Mouse (Mus musculus) limb, embryonic 12.5 days (tissue): Measurements from ENCODE around the gene Kcnd1. TPM values are rescaled to one million over a fixed set of nuclear protein-coding genes. Genes with fewer than 3 reads are reported as not detected.
A peak's percentile ranks its signal among the peaks of the same experiment; 100 is the strongest.

Source experiments
- ATAC-seq: fragments of 200-750 bp; cut with Nextera tagmentation; 2 replicates; pipeline ENCODE4 v1.8.0; 2017; ENCODE audit warnings: low read depth, moderate TSS enrichment; ENCODE audit not compliant: insufficient number of reproducible peaks, insufficient read depth, low FRiP score, low TSS enrichment
- H3K27ac ChIP-seq: fragments of 300-500 bp; sonication (generic); 2 replicates; pipeline ENCODE4 v1.5.1; 2016; ENCODE audit warnings: mild to moderate bottlenecking, moderate library complexity
- H3K27me3 ChIP-seq: fragments of 300-500 bp; sonication (generic); 2 replicates; pipeline ENCODE4 v1.6.1; 2016; ENCODE audit warnings: mild to moderate bottlenecking, moderate library complexity
- H3K36me3 ChIP-seq: fragments of 300-500 bp; sonication (generic); 2 replicates; pipeline ENCODE4 v1.6.1; 2016; ENCODE audit warnings: mild to moderate bottlenecking, moderate library complexity
- H3K4me1 ChIP-seq: fragments of 300-500 bp; sonication (generic); replicated peaks from 2 replicates; pipeline ENCODE4 v1.6.1; 2016
- H3K4me2 ChIP-seq: fragments of 300-500 bp; sonication (generic); 2 replicates; pipeline ENCODE4 v1.6.1; 2016; ENCODE audit warnings: mild to moderate bottlenecking, moderate library complexity
- H3K4me3 ChIP-seq: fragments of 300-500 bp; sonication (generic); replicated peaks from 2 replicates; pipeline ENCODE4 v1.5.1; 2016; ENCODE audit warnings: mild to moderate bottlenecking
- H3K9ac ChIP-seq: fragments of 300-500 bp; sonication (generic); replicated peaks from 2 replicates; pipeline ENCODE4 v1.6.1; 2016; ENCODE audit warnings: mild to moderate bottlenecking, moderate library complexity
- H3K9me3 ChIP-seq: fragments of 300-500 bp; sonication (generic); 2 replicates; pipeline ENCODE4 v1.6.1; 2016; ENCODE audit warnings: mild to moderate bottlenecking, moderate library complexity
- WGBS: fragments of 180-500 bp; shearing (Covaris S2); methylation state at CpG from one replicate; pipeline ENCODE4 v1.1.7; 2016; 5-methylcytosine and 5-hydroxymethylcytosine counted together
- polyA plus RNA-seq: library from polyadenylated mRNA; unstranded; fragments of >200 nt; fragmentation: Nextera tagmentation; extraction: Ambion mirVana; gene quantifications from 2 replicates; pipeline ENCODE4 v1.2.1, GENCODE M21; 2016

Gene Kcnd1
- polyA plus RNA-seq, 1 experiment from 2014 or later: 0.80 TPM

GRCm38 (mm10) chrX:7863181-7863580 is 41.1 kb downstream of the Kcnd1 start:
- H3K4me1 ChIP-seq: no peaks in the 10 kb centered on the region
- no peak for ATAC-seq
- no peaks in the 10 kb centered on the region for H3K27me3 ChIP-seq
- no peak overlapping the region for H3K27ac ChIP-seq
- H3K36me3 ChIP-seq: peaks cover 17% of the 10 kb centered on the region
- H3K9me3 ChIP-seq: no peaks in the 10 kb centered on the region
- H3K4me3 ChIP-seq: no peak overlapping the region
- H3K4me2 ChIP-seq: no peak overlapping the region
- H3K9ac ChIP-seq: no peak overlapping the region
- 94% methylated on average over 1 of the region's 1 CpGs for WGBS

DNA sequence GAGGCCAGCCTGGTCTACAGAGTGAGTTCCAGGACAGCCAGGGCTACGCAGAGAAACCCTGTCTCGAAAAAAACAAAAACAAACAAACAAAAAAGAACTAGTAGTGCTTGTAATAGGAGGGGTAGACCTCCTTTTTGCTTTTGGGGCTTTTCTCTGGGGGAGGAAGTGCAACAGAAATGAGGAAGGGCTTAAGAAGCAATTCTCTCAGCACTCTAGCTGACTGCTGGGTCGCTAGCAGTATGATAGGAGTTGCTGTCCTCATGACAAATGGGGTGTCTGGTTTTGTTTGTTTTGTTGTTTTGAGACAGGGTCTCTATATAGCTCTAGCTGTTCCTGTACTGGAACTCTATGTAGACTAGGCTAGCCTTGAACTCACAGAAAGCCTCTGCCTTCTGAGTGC is 42.5 kb downstream of the Kcnd1 start:
- H3K36me3 ChIP-seq: peaks cover 16% of the 10 kb centered on the region
- 90% methylated on average over 3 of the region's 3 CpGs for WGBS

DNA sequence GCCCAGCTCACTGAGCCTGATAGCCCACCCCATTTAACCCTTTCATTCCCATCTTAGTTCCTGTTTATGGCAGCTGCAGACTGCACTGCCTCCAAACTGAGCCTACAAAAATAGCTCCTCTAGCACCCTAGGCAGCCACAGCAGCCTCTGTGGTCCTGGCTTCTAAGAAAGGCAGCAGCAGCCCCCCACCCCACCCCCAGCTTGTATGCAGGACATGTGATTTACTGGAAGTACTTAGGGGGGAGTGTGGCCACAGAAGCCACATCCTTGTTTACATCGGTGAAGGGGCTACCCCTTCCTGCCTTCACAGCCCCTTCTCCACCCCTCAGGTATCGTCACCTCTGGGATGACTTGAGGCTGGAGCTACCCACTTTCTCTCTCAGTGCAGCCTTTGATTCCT is 43.3 kb downstream of the Kcnd1 start:
- H3K4me3 ChIP-seq: no peak overlapping the region
- 65% methylated on average over 2 of the region's 2 CpGs for WGBS

More for the DNA sequence above, 42.5 kb downstream of the Kcnd1 start:
- no peak for ATAC-seq
- Histone ChIP-seq H3K9me3 (no peaks in the 10 kb centered on the region), H3K27me3 (no peaks in the 10 kb centered on the region), H3K4me3 (no peak overlapping the region), H3K9ac (no peak overlapping the region), H3K4me2 (no peak overlapping the region), H3K4me1 (no peaks in the 10 kb centered on the region), H3K27ac (no peak overlapping the region)

GRCm38 (mm10) chrX:7865786-7866185 is 43.7 kb downstream of the Kcnd1 start:
- H3K27ac ChIP-seq: no peak overlapping the region
- no peaks in the 10 kb centered on the region for H3K4me1 ChIP-seq
- WGBS: 76% methylated on average over 2 of the region's 2 CpGs
- H3K9me3 ChIP-seq: no peaks in the 10 kb centered on the region
- H3K9ac ChIP-seq: no peak overlapping the region
- no peak overlapping the region for H3K4me3 ChIP-seq
- H3K36me3 ChIP-seq: peaks cover 15% of the 10 kb centered on the region
- ATAC-seq: no peak
- H3K4me2 ChIP-seq: no peak overlapping the region
- no peaks in the 10 kb centered on the region for H3K27me3 ChIP-seq

More for the DNA sequence above, 43.3 kb downstream of the Kcnd1 start:
- Histone ChIP-seq H3K36me3 (peaks cover 15% of the 10 kb centered on the region), H3K4me1 (no peaks in the 10 kb centered on the region), H3K27me3 (no peaks in the 10 kb centered on the region), H3K4me2 (no peak overlapping the region), H3K9me3 (no peaks in the 10 kb centered on the region), H3K9ac (no peak overlapping the region), H3K27ac (no peak overlapping the region)
- ATAC-seq: no peak

GRCm38 (mm10) chrX:7867141-7867540 is 45.1 kb downstream of the Kcnd1 start:
- Histone ChIP-seq H3K27me3 (no peaks in the 10 kb centered on the region), H3K9ac (no peak overlapping the region), H3K4me2 (no peak overlapping the region), H3K27ac (no peak overlapping the region), H3K9me3 (no peaks in the 10 kb centered on the region), H3K4me3 (no peak overlapping the region), H3K36me3 (peaks cover 20% of the 10 kb centered on the region), H3K4me1 (no peaks in the 10 kb centered on the region)
- WGBS: 100% methylated on average over 1 of the region's 1 CpGs
- no peak for ATAC-seq

DNA sequence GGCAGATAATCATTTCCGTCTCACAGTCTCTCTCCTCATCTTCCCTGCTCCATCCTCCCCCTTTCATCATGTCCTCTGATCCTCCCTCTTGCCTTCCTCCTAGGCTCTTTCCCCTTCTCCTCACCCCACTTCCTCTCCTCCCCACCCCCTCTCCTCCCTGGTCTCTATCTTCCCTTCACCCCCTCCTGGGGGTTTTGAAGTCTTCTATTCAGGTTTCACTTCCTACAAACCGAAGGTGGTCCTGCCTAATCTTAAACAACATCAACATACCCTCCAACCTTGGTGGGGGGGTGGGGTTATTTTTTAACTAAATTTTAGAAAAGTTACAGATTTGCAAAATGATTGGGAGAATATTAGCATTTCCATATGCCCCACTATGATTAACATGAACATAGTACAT is 46.4 kb downstream of the Kcnd1 start:
- Histone ChIP-seq H3K36me3 (peaks cover 32% of the 10 kb centered on the region), H3K4me2 (no peak overlapping the region), H3K27ac (no peak overlapping the region), H3K4me3 (no peak overlapping the region), H3K9ac (no peak overlapping the region), H3K9me3 (no peaks in the 10 kb centered on the region), H3K4me1 (no peaks in the 10 kb centered on the region), H3K27me3 (no peaks in the 10 kb centered on the region)
- no peak for ATAC-seq
- WGBS: 65% methylated on average over 2 of the region's 2 CpGs

DNA sequence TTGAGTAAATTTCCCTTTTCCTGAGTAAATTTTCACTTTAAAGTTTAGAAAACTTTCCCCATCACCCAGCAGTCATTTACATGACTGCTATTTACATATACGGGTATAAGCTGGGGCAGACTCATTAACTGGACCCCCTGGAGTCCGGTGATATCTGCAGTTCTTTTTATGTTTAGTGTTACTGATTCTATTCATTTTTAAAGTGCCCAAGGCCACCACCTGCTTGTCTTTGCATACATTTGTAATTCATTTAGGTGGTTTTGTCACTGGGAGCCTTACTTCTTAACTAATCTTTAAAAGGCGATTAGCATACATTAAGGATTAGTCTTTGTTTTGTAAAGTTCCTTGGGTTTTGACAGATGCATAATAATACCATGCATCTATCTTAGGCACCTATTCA is 47.7 kb downstream of the Kcnd1 start:
- Histone ChIP-seq H3K9ac (no peak overlapping the region), H3K27ac (no peak overlapping the region), H3K4me1 (no peaks in the 10 kb centered on the region), H3K4me2 (no peak overlapping the region), H3K9me3 (no peaks in the 10 kb centered on the region), H3K36me3 (peaks cover 35% of the 10 kb centered on the region), H3K4me3 (no peak overlapping the region), H3K27me3 (no peaks in the 10 kb centered on the region)
- whole genome bisulfite sequencing: 57% methylated on average over 3 of the region's 3 CpGs
- no peak for ATAC-seq

GRCm38 (mm10) chrX:7878007-7878419 is 55.9 kb downstream of the Kcnd1 start, which contains the start of gene Pim2:
Gene Pim2 (plus strand): TSS chrX:7878262.
- peak; percentile 81; the same call in 1 of the 2 replicates for ATAC-seq

GRCm38 (mm10) chrX:7878495-7878894 is 56.4 kb downstream of the Kcnd1 start:
- peak; percentile 48; the same call in 1 of the 2 replicates for ATAC-seq
- peaks cover 6% of the 10 kb centered on the region; the same call in 1 of the 2 replicates for H3K4me1 ChIP-seq
- no peaks in the 10 kb centered on the region for H3K9me3 ChIP-seq
- WGBS: 19% methylated on average over 21 of the region's 21 CpGs
- peaks cover 6% of the 10 kb centered on the region; the same call in 1 of the 2 replicates for H3K27me3 ChIP-seq
- H3K36me3 ChIP-seq: peaks cover 3% of the 10 kb centered on the region; the same call in 1 of the 2 replicates
- no peak overlapping the region for H3K27ac ChIP-seq
- peak overlapping the region; percentile 86 for H3K4me2 ChIP-seq
- H3K9ac ChIP-seq: peak overlapping the region; percentile 47
- peak overlapping the region; percentile 46 for H3K4me3 ChIP-seq

More at GRCm38 (mm10) chrX:7878007-7878419, 55.9 kb downstream of the Kcnd1 start, which contains the start of gene Pim2:
- Histone ChIP-seq H3K4me3 (peak within 1 kb of the TSS; percentile 46), H3K9ac (peak within 1 kb of the TSS; percentile 47), H3K4me2 (peak within 1 kb of the TSS; percentile 86), H3K4me1 (peaks cover 6% of the 10 kb centered on the region; the same call in 1 of the 2 replicates), H3K27me3 (peaks cover 6% of the 10 kb centered on the region; the same call in 1 of the 2 replicates), H3K36me3 (peaks cover 8% of the 10 kb centered on the region; the same call in 1 of the 2 replicates), H3K27ac (no peak within 1 kb of the TSS), H3K9me3 (no peaks in the 10 kb centered on the region)
- WGBS: 12% methylated on average over 37 of the region's 38 CpGs

GRCm38 (mm10) chrX:7879819-7880218 is 57.7 kb downstream of the Kcnd1 start:
- H3K4me2 ChIP-seq: peak overlapping the region; percentile 42
- ATAC-seq: peak; percentile 29; the same call in 1 of the 2 replicates

DNA sequence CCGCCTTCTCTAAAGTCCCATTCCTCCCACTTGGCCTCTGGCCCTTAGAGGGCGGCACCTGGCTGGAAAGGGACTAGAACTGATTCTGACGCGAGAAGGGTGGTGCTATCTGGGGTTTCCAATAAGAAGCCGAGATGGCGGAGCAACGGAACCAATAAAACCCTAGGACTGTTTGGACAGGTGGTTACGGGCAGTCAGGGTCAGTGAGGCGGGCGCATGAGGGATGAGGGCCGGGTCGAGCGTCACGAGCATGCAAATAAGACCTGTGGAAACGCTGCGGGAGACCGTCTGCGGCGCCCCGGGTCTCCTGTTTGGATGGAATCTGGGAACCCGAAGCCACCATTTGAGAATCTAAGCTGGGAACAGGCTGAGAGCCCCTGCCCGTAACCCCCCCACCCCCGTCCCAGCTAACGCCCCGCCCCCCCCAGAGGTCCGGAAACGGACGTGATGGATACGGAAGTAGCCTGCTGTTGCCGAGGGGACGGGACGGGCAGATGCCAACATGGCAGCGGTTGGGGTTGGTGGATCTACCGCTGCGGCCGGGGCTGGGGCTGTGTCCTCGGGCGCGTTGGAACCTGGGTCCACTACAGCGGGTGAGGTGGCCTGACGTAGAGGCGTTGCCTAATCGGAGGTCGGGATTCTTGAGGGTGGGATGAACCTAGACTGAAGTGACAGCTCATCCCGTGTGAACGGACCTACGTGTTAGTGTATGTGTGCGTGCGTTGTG is 61.9 kb downstream of the Kcnd1 start, which contains the start of gene Slc35a2:
Gene Slc35a2 (plus strand): TSS at position 188 of the 727 bp plus-strand sequence.
- peak within 1 kb of the TSS; percentile 63 for H3K4me2 ChIP-seq
- 14% methylated on average over 48 of the region's 49 CpGs for WGBS
- no peaks in the 10 kb centered on the region for H3K9me3 ChIP-seq
- peak within 1 kb of the TSS; percentile 57 for H3K4me3 ChIP-seq
- H3K9ac ChIP-seq: peak within 1 kb of the TSS; percentile 40
- peaks cover 4% of the 10 kb centered on the region for H3K4me1 ChIP-seq
- peak; percentile 88 for ATAC-seq
- no peaks in the 10 kb centered on the region for H3K27me3 ChIP-seq
- H3K36me3 ChIP-seq: peaks cover 5% of the 10 kb centered on the region; the same call in 1 of the 2 replicates
- peak within 1 kb of the TSS; percentile 64 for H3K27ac ChIP-seq

More at GRCm38 (mm10) chrX:7879819-7880218, 57.7 kb downstream of the Kcnd1 start:
- WGBS: 19% methylated on average over 11 of the region's 11 CpGs
- Histone ChIP-seq H3K27me3 (peaks cover 6% of the 10 kb centered on the region; the same call in 1 of the 2 replicates), H3K27ac (no peak overlapping the region), H3K36me3 (no peaks in the 10 kb centered on the region; the same call in 1 of the 2 replicates), H3K9me3 (no peaks in the 10 kb centered on the region), H3K4me3 (no peak overlapping the region), H3K9ac (no peak overlapping the region), H3K4me1 (peaks cover 6% of the 10 kb centered on the region)
